Mouse (Mus musculus) c-Kit-positive CD71-negative TER-119-negative erythroid progenitor cells, embryonic 14.5 days (primary cell): ENCODE measurements around the gene Cplx3.

Source experiments
- DNase-seq: peaks from one replicate; pipeline ENCODE4 v3.0.0-alpha.2; 2013; ENCODE audit warnings: low read depth

Gene Cplx3

GRCm38 (mm10) chr9:57606139-57606851 is at the start of gene Cplx3:
Gene Cplx3 (minus strand): TSS chr9:57606281.
- DNase-seq = peak; percentile 51

GRCm38 (mm10) chr9:57655749-57656148 is 49.7 kb upstream of the Cplx3 start:
- peak; percentile 99 for DNase-seq

- no peak for DNase-seq
These were observed 48.9 kb upstream of the Cplx3 start for GRCm38 (mm10) chr9:57654966-57655365.

- DNase-seq = no peak
These were observed 47.2 kb upstream of the Cplx3 start, which contains the start of gene Csk for GRCm38 (mm10) chr9:57653283-57653682. Gene Csk (minus strand): TSS chr9:57653631.

GRCm38 (mm10) chr9:57652855-57653254 is 46.8 kb upstream of the Cplx3 start:
- no peak for DNase-seq

- DNase-seq = no peak
These were observed 46.3 kb upstream of the Cplx3 start for GRCm38 (mm10) chr9:57652351-57652750.

GRCm38 (mm10) chr9:57650786-57651311 is 44.8 kb upstream of the Cplx3 start:
- no peak for DNase-seq

GRCm38 (mm10) chr9:57650130-57650785 is 44.2 kb upstream of the Cplx3 start:
- DNase-seq = no peak

GRCm38 (mm10) chr9:57647286-57648108 is 41.4 kb upstream of the Cplx3 start:
- no peak for DNase-seq

GRCm38 (mm10) chr9:57646551-57647103 is 40.5 kb upstream of the Cplx3 start:
- peak; percentile 66 for DNase-seq

- DNase-seq = peak; percentile 78
These were observed 39.1 kb upstream of the Cplx3 start for GRCm38 (mm10) chr9:57644944-57645893.

GRCm38 (mm10) chr9:57644442-57644943 is 38.4 kb upstream of the Cplx3 start:
- DNase-seq = no peak

GRCm38 (mm10) chr9:57643856-57644180 is 37.7 kb upstream of the Cplx3 start:
- DNase-seq = no peak

GRCm38 (mm10) chr9:57643169-57643855 is 37.2 kb upstream of the Cplx3 start:
- DNase-seq = no peak

GRCm38 (mm10) chr9:57641775-57642550 is 35.9 kb upstream of the Cplx3 start:
- no peak for DNase-seq

- DNase-seq = no peak
These were observed 34.9 kb upstream of the Cplx3 start for GRCm38 (mm10) chr9:57641022-57641421.

- DNase-seq = peak; percentile 85
These were observed 34.3 kb upstream of the Cplx3 start for GRCm38 (mm10) chr9:57640384-57640783.

GRCm38 (mm10) chr9:57639661-57640328 is 33.7 kb upstream of the Cplx3 start:
- DNase-seq = no peak
